Mouse (Mus musculus): ENCODE measurements around the gene Olfr186.
"Not testable (repeated sequence)": the region's sequence is repeated elsewhere in the genome, so short reads cannot be mapped to it uniquely, and the experiment has no call there.

Olfr186 gene

DNA sequence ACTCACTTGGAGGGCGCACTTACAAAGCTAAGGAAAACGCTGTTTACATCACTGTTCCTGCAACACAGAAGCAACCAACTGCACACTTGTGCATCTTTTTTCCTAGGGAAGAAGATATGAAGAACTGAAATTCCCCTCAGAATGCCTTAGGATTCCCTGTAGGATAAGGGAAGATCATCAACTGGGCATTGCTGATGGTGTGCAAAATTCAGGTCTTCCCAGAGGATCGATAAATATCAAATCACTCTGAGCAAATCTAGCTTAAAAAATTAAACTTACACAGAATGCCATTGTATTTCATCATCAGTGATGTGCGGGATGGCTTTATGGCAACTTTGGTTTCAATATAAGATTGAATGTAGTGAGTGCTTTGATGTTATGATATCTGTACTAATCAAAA lies at the start of gene Olfr186:
Olfr186 (minus strand) TSS at position 101 of the 400 bp plus-strand sequence.
- DNase-seq (ENCODE audit: low spot score in 2 of 2): no peak

GRCm38 (mm10) chr16:59077905-59078304 lies 47.8 kb upstream of the Olfr186 start, which contains the start of gene Olfr190:
TSS of gene Olfr190 (minus strand) at chr16:59078005.
- DNase-seq (ENCODE audit: low spot score in 2 of 2): no peak

- no peak for DNase-seq (ENCODE audit: low spot score in 2 of 2)
These were observed 43.4 kb upstream of the Olfr186 start for GRCm38 (mm10) chr16:59073520-59073919.

GRCm38 (mm10) chr16:59071755-59072154 lies 41.7 kb upstream of the Olfr186 start:
- no peak for DNase-seq (ENCODE audit: low spot score in 2 of 2)

- not testable (repeated sequence) for DNase-seq (ENCODE audit: low spot score in 2 of 2)
These were observed 32.3 kb upstream of the Olfr186 start for GRCm38 (mm10) chr16:59062411-59062810.

- DNase-seq (ENCODE audit: low spot score in 2 of 2): not testable (repeated sequence)
These were observed 19.2 kb upstream of the Olfr186 start for GRCm38 (mm10) chr16:59049286-59049685.

DNA sequence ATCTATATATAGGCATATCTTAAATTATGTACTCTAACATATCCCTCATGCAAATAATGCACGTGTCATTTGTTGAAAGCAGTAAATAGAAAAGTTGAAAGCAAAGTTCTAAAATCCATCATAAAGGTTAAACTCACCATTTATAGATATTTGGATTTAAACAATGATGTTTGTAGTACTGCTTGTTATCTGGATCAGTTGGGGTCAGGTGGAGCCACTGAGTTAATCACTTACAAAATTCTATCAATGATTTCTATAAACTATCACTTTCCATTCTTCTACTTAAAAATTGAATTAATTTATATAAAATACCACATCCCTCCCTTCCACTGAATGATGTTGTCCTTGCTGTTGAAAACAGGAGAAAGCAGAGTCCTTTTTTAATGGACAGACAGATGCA lies 18.8 kb upstream of the Olfr186 start:
- no peak for DNase-seq (ENCODE audit: low spot score in 2 of 2)

GRCm38 (mm10) chr16:59047579-59047978 lies 17.5 kb upstream of the Olfr186 start:
- DNase-seq (ENCODE audit: low spot score in 2 of 2): no peak

GRCm38 (mm10) chr16:59045835-59046234 lies 15.7 kb upstream of the Olfr186 start:
- DNase-seq (ENCODE audit: low spot score in 2 of 2): no peak

DNA sequence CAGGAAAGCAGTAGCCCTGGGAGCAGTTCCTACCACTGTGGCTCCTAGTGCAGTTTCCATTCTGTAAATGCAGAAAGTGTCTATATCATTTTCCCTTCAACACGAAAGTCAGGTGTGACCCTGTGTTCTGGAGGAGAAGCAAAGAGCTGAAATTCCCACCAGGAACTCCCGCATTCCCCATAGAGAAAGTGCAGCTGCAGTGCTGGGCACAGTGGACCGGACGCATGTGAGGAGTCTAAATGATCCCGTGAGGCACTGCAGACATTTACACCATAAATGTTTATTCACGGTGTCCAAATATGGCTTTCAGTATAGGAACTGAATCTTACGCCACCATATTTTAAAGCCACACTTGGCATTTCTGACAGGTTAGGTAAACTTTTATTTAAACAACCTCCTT lies 9.6 kb upstream of the Olfr186 start, which contains the start of gene Olfr187:
Olfr187 (minus strand) TSS at position 58 of the 400 bp plus-strand sequence.
- DNase-seq (ENCODE audit: low spot score in 2 of 2): no peak

DNA sequence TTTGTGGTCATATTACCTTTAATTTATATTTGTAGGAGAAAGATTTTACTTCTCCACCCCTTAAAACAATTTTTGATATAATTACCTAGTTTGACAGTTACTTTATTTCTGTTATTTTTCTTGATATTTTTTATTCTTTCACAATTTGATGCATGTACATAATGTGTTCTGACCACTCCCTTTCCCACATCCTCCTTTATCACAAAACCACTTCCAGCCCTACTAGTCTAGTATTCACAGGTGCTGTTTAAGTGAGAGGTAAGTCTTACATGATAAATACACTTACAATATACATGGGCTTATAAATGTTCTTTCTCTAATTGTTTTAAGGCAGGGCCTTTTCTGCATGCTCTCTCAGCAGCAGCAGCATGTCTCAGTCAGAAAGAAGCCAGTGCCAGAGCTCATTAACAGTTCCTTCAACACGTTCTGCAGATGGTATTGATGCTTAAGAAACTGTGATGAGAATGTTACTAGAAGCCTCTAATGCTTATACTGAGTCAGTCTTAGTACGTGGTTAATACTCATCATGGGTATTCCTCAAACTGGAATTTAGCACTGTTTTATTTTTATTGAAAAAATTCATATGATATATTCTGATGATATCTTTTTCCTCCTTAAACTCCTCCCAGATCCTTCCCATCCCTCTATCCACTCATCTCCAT lies 16.6 kb downstream of the Olfr186 start:
- no peak for DNase-seq (ENCODE audit: low spot score in 2 of 2)

DNA sequence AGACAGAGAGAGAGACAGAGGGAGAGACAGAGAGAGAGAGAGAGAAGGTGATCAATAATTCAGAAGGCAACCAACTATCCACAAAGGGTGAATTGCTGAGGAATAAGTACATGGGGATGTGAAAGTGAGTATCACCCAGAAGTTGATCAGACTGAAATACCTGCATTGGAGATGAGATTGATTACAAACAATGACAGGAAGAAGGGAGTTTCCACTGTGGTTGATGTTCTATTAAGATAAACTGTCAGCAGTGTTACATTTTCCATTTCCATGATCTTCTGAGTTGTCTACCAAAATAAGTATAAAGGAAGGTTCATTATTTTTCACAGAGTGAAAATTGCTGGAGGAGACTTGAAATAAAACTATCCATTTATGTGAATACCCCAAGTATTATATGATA lies 22.9 kb downstream of the Olfr186 start:
- DNase-seq (ENCODE audit: low spot score in 2 of 2): no peak

GRCm38 (mm10) chr16:58995057-58995456 lies 35.0 kb downstream of the Olfr186 start, which contains the start of gene Olfr183:
TSS of gene Olfr183 (plus strand) at chr16:58995357.
- no peak for DNase-seq (ENCODE audit: low spot score in 2 of 2)
